Mouse (Mus musculus) c-Kit-positive CD71-positive TER-119-positive erythroid progenitor cells, embryonic 14.5 days (primary cell): Measurements from ENCODE around the gene Upf1.

Experiments
- DNase-seq: peaks from one replicate; pipeline ENCODE4 v3.0.0-alpha.2; 2013; ENCODE audit warnings: low spot score

The Upf1 gene

GRCm38 (mm10) chr8:70323716-70324115 is 29.4 kb downstream of the Upf1 start:
- no peak for DNase-seq

DNA sequence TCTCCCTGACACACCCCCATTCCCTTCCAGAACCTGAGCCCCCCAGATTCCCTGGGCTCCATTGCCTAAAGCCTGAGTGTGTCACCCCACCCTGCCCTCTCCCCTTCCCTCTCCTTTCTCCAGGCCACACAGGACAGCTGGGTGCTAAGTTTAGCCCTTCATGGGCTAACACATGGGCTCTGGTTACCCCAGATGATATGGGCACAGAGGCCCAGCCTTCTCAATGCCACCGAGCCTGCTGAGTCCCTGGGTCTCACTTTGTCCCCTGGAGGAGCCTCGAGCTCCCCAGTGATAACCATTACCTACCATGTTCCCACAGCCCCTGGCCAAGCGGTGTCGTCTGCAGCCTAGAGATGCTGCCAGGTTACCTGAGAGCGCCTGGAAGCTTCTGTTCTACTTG is 35.2 kb downstream of the Upf1 start:
- DNase-seq = no peak

- no peak for DNase-seq
Observed at GRCm38 (mm10) chr8:70316511-70317504, 36.3 kb downstream of the Upf1 start.

DNA sequence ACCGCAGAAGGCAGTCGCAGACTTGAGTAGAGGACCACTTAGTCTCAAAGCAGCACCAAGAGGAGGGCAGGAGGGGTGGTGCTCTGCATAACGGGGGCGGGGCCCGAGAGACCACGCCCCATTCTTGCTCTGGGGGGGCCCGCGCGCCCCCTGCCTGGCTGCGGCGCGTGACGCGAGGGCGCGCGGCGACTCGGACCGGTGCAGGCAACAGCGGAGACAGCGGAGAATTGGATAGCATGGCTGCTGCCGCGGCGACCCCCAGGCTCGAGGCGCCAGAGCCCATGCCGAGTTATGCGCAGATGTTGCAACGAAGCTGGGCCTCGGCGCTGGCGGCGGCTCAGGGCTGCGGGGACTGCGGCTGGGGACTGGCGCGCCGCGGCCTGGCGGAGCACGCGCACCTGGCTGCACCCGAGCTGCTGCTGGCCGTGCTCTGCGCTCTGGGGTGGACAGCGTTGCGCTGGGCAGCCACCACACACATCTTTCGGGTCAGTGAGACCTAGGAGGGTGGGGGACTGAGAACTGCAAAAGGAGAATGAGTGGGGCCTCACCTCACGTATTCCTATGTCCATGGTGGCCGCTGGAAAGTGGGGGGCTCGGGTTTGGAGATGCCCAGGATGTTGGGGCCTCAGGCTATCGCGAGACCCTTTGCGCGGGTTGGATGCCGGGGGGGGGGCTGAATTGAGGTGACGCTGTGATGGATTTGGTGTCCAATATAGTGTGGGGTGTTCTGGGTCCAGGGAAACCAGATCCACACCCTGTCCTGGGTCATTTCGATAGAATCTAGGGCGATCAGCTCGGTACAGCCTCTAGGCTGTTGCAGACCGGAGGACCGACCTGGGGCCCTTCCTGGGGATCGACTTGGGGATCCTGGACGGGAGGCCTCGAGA is 37.2 kb downstream of the Upf1 start, which contains the start of gene Cers1:
Gene Cers1, plus strand, starts transcription at position 152 of the 887 bp plus-strand sequence.
- no peak for DNase-seq

GRCm38 (mm10) chr8:70313399-70313798 is 39.7 kb downstream of the Upf1 start:
- no peak for DNase-seq

DNA sequence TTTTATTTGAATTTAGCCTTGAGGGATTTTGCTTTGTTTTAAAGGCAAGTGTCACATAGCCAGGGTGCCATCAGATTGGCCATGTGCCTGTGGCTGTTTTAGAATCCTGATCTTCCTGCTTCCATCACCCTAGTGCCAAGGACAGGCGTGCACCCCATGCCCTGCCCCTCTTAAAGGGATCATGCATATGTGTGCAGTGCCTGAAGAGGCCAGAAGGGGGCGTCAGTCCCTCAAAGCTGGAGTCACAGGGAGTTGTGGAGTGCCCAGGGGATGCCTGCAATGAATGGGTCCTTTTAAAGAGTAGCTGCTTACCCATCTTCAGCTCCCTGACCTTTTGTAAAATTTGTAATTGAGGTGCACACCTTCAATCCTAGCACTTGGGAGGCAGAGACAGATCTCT is 43.8 kb downstream of the Upf1 start:
- DNase-seq = no peak

GRCm38 (mm10) chr8:70302901-70303300 is 50.2 kb downstream of the Upf1 start:
- DNase-seq = no peak

DNA sequence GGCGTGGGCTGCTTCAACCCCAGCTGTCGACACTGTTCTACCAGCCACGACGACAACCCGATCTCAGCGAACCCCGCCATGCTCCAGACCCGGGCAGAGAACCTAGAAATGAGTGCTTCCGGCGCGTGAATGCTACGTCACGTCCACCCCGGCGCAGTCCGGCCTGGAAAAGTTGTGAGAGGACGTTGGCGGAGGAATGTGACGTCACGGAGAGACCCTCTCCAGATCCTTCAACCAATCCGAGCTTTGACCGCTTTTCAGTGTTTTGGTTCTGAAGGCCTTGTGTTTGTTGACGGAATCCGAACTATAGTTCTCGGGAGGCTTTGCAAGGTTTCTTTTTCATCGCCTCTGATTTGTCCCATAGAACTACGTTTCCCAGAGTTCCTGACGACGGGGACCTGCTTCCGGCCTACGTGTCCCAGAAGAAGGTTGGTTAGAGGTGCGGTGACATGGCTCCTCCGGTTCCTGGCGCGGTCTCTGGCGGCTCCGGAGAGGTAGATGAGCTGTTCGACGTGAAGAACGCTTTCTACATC is 50.7 kb downstream of the Upf1 start, which contains the start of the genes Ddx49 and Cope:
Gene Ddx49, minus strand, starts transcription at position 132 of the 533 bp plus-strand sequence.
Gene Cope, plus strand, starts transcription at position 161 of the 533 bp plus-strand sequence.
- peak; percentile 88 for DNase-seq

DNA sequence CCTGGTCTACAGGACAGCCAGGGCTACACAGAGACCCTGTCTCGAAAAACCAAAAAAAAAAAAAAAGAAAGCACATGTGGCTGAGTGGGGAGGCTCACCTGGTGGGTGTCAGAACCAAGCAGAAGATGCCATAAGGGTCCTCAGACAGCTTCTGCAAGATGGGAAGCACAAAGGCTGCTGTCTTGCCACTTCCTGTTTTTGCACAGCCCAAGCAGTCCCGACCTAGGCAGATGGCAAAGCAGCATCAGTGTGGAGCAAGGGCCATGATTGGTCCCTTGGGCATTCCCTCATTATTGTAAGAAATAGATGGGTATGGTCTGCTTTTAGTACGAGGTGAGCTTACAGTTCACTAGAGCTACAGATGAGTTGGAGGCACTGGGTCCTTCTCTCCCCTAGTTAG is 52.2 kb downstream of the Upf1 start:
- DNase-seq = no peak

GRCm38 (mm10) chr8:70293988-70294405 is 59.1 kb downstream of the Upf1 start:
- no peak for DNase-seq

GRCm38 (mm10) chr8:70286737-70287136 is 66.3 kb downstream of the Upf1 start:
- DNase-seq = no peak

GRCm38 (mm10) chr8:70285304-70285703 is 67.8 kb downstream of the Upf1 start:
- no peak for DNase-seq

DNA sequence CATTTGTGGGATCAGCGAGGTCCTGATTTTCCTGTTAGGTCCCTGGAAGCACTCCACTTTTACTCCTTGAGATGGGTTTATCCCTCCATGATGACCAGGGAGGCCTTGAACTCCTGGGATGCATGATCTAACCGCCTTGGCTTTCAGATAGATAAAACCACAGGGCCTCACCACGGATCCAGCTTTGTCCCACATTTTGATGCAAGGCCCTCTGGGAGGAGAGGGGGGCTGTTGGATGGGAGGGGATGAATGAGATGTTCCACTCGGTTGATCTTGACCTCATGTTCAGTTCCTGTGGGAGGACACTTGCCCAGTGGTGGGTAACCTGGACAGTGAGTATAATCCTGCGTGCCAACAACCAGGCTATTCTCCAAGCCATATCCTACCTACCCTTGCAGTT is 68.7 kb downstream of the Upf1 start:
- no peak for DNase-seq

- DNase-seq = no peak
Observed at GRCm38 (mm10) chr8:70283136-70284077, 69.7 kb downstream of the Upf1 start.

DNA sequence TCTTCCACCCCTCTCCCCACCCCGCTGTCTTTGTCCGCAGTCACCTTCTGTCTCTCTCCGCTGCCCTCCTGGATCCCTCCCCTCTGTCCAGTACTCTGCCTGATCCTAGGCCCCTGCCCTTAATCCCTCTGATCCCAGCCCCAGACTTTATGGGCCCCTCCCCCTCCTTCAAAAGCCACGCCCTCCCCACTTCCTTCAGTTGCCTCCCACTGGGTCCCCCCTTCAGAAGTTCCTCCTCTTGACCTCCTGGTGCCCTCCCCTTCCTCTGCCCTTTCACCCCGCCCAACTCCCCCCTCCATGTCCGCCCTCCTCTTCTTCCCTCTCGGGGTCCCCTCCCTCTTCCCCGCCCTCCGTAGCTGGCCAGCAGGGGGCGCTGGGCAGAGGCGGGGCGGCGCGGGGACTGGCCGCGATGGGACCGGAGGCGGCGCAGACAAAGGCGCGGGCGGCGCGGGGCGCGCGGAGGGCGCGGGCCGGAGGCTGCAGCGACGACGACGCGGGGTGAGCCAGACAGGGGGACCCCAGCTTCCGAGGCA is 70.4 kb downstream of the Upf1 start, which contains the start of gene Homer3:
Gene Homer3, plus strand, starts transcription at position 225 of the 533 bp plus-strand sequence.
- DNase-seq = peak; percentile 57
